Mouse (Mus musculus): ENCODE data around the gene Hyal6.

- TF ChIP-seq CTCF (IDR thresholded peaks at IDR 0.05; ENCODE audit: low read depth) (no peak), EP300 (IDR thresholded peaks at IDR 0.05; ENCODE audit: low read depth) (no peak)
These were observed 1.5 kb downstream of the Hyal6 start for GRCm38 (mm10) chr6:24734565-24734964.

All from liver, postnatal 0 days (tissue).